Mouse (Mus musculus) CH12.LX (cell line): Measurements from ENCODE around the gene Npas1.

Experiments
- CTCF ChIP-seq, 2 experiments: IDR thresholded peaks in 1 of 2; conservative IDR thresholded peaks in 1 of 2; 2 replicates each; pipeline ENCODE4 v1.5.1; 2011 to 2012; ENCODE audit warnings: low read depth in 2 of 2, low read length in 2 of 2, improper control_type of control experiment in 1 of 2, inconsistent platforms in 1 of 2, mild to moderate bottlenecking in 1 of 2, moderate library complexity in 1 of 2
- ELF1 ChIP-seq: IDR thresholded peaks from 2 replicates; pipeline ENCODE4 v1.6.1; 2014; ENCODE audit warnings: low read depth, mild to moderate bottlenecking, inconsistent platforms, low read length, improper control_type of control experiment
- EP300 ChIP-seq: IDR thresholded peaks from 2 replicates; pipeline ENCODE4 v1.6.1; 2011; ENCODE audit warnings: low read length, improper control_type of control experiment
- MAFK ChIP-seq: IDR thresholded peaks from 2 replicates; pipeline ENCODE4 v1.6.1; 2011; ENCODE audit warnings: low read length, improper control_type of control experiment; ENCODE audit not compliant: insufficient replicate concordance
- NRF1 ChIP-seq: IDR thresholded peaks from 2 replicates; pipeline ENCODE4 v1.6.1; 2014; ENCODE audit warnings: low read depth, mild to moderate bottlenecking, inconsistent platforms, low read length, improper control_type of control experiment, moderate library complexity
- PAX5 ChIP-seq: IDR thresholded peaks from 2 replicates; pipeline ENCODE4 v1.6.1; 2012; ENCODE audit warnings: low read length, inconsistent platforms, mixed read lengths
- POLR2A ChIP-seq: IDR thresholded peaks from 2 replicates; pipeline ENCODE4 v1.6.1; 2011; ENCODE audit warnings: low read depth, mild to moderate bottlenecking, improper control_type of control experiment, low read length
- SMC3 ChIP-seq: IDR thresholded peaks from 2 replicates; pipeline ENCODE4 v1.6.1; 2011; ENCODE audit warnings: low read depth, low read length, improper control_type of control experiment
- TCF12 ChIP-seq: IDR thresholded peaks from 2 replicates; pipeline ENCODE4 v1.6.1; 2014; ENCODE audit warnings: low read depth, mild to moderate bottlenecking, inconsistent platforms, low read length, improper control_type of control experiment
- UBTF ChIP-seq: IDR thresholded peaks from 2 replicates; pipeline ENCODE4 v1.6.1; 2012; ENCODE audit warnings: low read depth, mild to moderate bottlenecking, inconsistent platforms, low read length, improper control_type of control experiment, moderate library complexity
- USF1 ChIP-seq: IDR thresholded peaks from 2 replicates; pipeline ENCODE4 v1.6.1; 2014; ENCODE audit warnings: low read depth, mild to moderate bottlenecking, inconsistent platforms, low read length, improper control_type of control experiment
- ZC3H11A ChIP-seq: IDR thresholded peaks from 2 replicates; pipeline ENCODE4 v1.6.1; 2012; ENCODE audit warnings: low read depth, mild to moderate bottlenecking, inconsistent platforms, low read length, improper control_type of control experiment
- ZKSCAN1 ChIP-seq: IDR thresholded peaks from 2 replicates; pipeline ENCODE4 v1.6.1; 2012; ENCODE audit warnings: low read depth, inconsistent platforms, low read length, improper control_type of control experiment, borderline replicate concordance

DNA sequence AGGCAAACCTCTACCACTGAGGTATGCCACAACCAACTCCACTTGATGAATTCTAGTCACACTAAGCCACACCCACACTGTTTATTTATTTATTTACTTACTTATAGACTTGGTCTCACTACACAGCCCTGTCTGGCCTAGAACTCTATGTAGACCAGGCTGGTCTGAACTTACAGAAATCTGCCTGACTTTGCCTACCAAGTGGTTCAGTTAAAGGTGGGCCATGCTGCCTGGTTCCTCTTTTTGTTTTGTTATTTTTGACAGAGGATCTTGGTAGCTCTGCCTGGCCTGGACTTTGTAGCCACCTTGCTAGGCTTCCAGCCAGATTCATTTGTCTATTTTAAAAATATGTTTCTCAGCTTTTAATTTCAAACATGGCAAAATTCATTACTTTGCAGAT lies 11.3 kb upstream of the Npas1 start:
- no peak for TF ChIP-seq POLR2A
- TF ChIP-seq MAFK: no peak
- no peak for TF ChIP-seq UBTF
- no peak for TF ChIP-seq EP300
- no peak for TF ChIP-seq SMC3
- no peak for TF ChIP-seq CTCF (conservative IDR thresholded peaks at IDR 0.05 in 1 of 2, IDR thresholded peaks at IDR 0.05 in 1 of 2; ENCODE audit: low read depth in 2 of 2, low read length in 2 of 2)
- TF ChIP-seq ZC3H11A: no peak
- TF ChIP-seq TCF12: no peak
- TF ChIP-seq ELF1: no peak
- no peak for TF ChIP-seq PAX5
- no peak for TF ChIP-seq ZKSCAN1
- TF ChIP-seq USF1: no peak
- no peak for TF ChIP-seq NRF1
